Mouse (Mus musculus) hindbrain, embryonic 11.5 days (tissue): ENCODE results near the gene Ctcf. TPM values are rescaled to one million over a fixed set of nuclear protein-coding genes. Genes with fewer than 3 reads are reported as not detected.

Experiments used
- ATAC-seq: fragments of 200-750 bp; cut with Nextera tagmentation; 2 replicates; pipeline ENCODE4 v1.8.0; 2017; ENCODE audit warnings: mild to moderate bottlenecking, moderate TSS enrichment, moderate library complexity; ENCODE audit not compliant: low FRiP score
- DNase-seq: peaks from one replicate; pipeline ENCODE4 v3.0.0-alpha.2; 2015; ENCODE audit warnings: low spot score
- H3K27ac ChIP-seq: fragments of 300-500 bp; sonication (generic); 2 replicates; pipeline ENCODE4 v1.5.1; 2014; ENCODE audit warnings: mild to moderate bottlenecking, low read depth, low read length
- H3K27me3 ChIP-seq: fragments of 300-500 bp; sonication (generic); 2 replicates; pipeline ENCODE4 v1.6.1; 2014; ENCODE audit warnings: mild to moderate bottlenecking, low read length, moderate library complexity, mixed read lengths; ENCODE audit not compliant: control insufficient read depth, insufficient read depth
- H3K36me3 ChIP-seq: fragments of 300-500 bp; sonication (generic); 2 replicates; pipeline ENCODE4 v1.6.1; 2014; ENCODE audit warnings: mild to moderate bottlenecking, low read length, moderate library complexity, mixed read lengths; ENCODE audit not compliant: control insufficient read depth, insufficient read depth
- H3K4me1 ChIP-seq: fragments of 300-500 bp; sonication (generic); replicated peaks from 2 replicates; pipeline ENCODE4 v1.6.1; 2014; ENCODE audit warnings: low read length, mixed read lengths; ENCODE audit not compliant: control insufficient read depth, insufficient read depth
- H3K4me2 ChIP-seq: fragments of 300-500 bp; sonication (generic); replicated peaks from 2 replicates; pipeline ENCODE4 v1.6.1; 2014; ENCODE audit warnings: mild to moderate bottlenecking, low read depth, low read length
- H3K4me3 ChIP-seq: fragments of 300-500 bp; sonication (generic); 2 replicates; pipeline ENCODE4 v1.5.1; 2014; ENCODE audit warnings: low read depth, low read length
- H3K9ac ChIP-seq: fragments of 300-500 bp; sonication (generic); 2 replicates; pipeline ENCODE4 v1.6.1; 2014; ENCODE audit warnings: low read depth, low read length
- H3K9me3 ChIP-seq: fragments of 300-500 bp; sonication (generic); 2 replicates; pipeline ENCODE4 v1.6.1; 2016; ENCODE audit warnings: low read length; ENCODE audit not compliant: control insufficient read depth
- WGBS: fragments of 180-500 bp; shearing (Covaris S2); extraction: QIAGEN DNeasy Blood & Tissue Kit; methylation state at CpG from one replicate; pipeline ENCODE4 v1.1.7; 2014; 5-methylcytosine and 5-hydroxymethylcytosine counted together
- polyA plus RNA-seq: library from polyadenylated mRNA; unstranded; fragments of >200 nt; fragmentation: Nextera tagmentation; extraction: Ambion mirVana; gene quantifications from 2 replicates; pipeline ENCODE4 v1.2.1, GENCODE M21; 2014

Gene Ctcf
- polyA plus RNA-seq, 1 experiment from 2014 or later, result 121 TPM

GRCm38 (mm10) chr8:105634771-105635458 is 1.5 kb upstream of the Ctcf start:
- ATAC-seq, result no peak
- H3K4me1 ChIP-seq, result peaks cover 4% of the 10 kb centered on the region
- peak overlapping the region; percentile 82 for H3K4me3 ChIP-seq
- no peaks in the 10 kb centered on the region for H3K36me3 ChIP-seq
- peak overlapping the region; percentile 92 for H3K4me2 ChIP-seq
- DNase-seq, result no peak
- peak overlapping the region; percentile 99 for H3K9ac ChIP-seq
- H3K9me3 ChIP-seq, result no peaks in the 10 kb centered on the region
- WGBS, result 94% methylated on average over 2 of the region's 2 CpGs
- no peak overlapping the region for H3K27ac ChIP-seq
- no peaks in the 10 kb centered on the region for H3K27me3 ChIP-seq

- 0 out of 2 replicates have a peak overlapping the region, but pooled peaks have one; percentile 99 for H3K27ac ChIP-seq
- H3K36me3 ChIP-seq, result no peaks in the 10 kb centered on the region
- no peaks in the 10 kb centered on the region for H3K9me3 ChIP-seq
- H3K9ac ChIP-seq, result peak overlapping the region; percentile 99
- peaks cover 4% of the 10 kb centered on the region for H3K4me1 ChIP-seq
- ATAC-seq (no peak), DNase-seq (no peak)
- 3% methylated on average over 11 of the region's 11 CpGs for WGBS
- H3K4me2 ChIP-seq, result peak overlapping the region; percentile 92
- H3K4me3 ChIP-seq, result peak overlapping the region; percentile 82
- H3K27me3 ChIP-seq, result no peaks in the 10 kb centered on the region
Observed at GRCm38 (mm10) chr8:105635481-105635880, 887 bp upstream of the Ctcf start.

- no peaks in the 10 kb centered on the region for H3K36me3 ChIP-seq
- H3K27ac ChIP-seq, result peak within 1 kb of the TSS; percentile 99
- no peaks in the 10 kb centered on the region for H3K27me3 ChIP-seq
- no peak for DNase-seq
- H3K4me1 ChIP-seq, result peaks cover 4% of the 10 kb centered on the region
- peak within 1 kb of the TSS; percentile 92 for H3K4me2 ChIP-seq
- no peaks in the 10 kb centered on the region for H3K9me3 ChIP-seq
- 0% methylated on average over 57 of the region's 63 CpGs for WGBS
- peak within 1 kb of the TSS; percentile 82 for H3K4me3 ChIP-seq
- ATAC-seq, result peak; percentile 64
- peak within 1 kb of the TSS; percentile 99 for H3K9ac ChIP-seq
Observed at GRCm38 (mm10) chr8:105636963-105637510, 669 bp downstream of the Ctcf start, which contains the start of gene Agrp. Gene Agrp (minus strand): TSS chr8:105637393.

- Histone ChIP-seq H3K27me3 (no peaks in the 10 kb centered on the region), H3K9me3 (no peaks in the 10 kb centered on the region), H3K4me3 (peak overlapping the region; percentile 82), H3K4me1 (peaks cover 4% of the 10 kb centered on the region), H3K27ac (peak overlapping the region; percentile 99), H3K36me3 (no peaks in the 10 kb centered on the region), H3K4me2 (peak overlapping the region; percentile 92), H3K9ac (peak overlapping the region; percentile 99)
- DNase-seq (peak; percentile 59), ATAC-seq (no peak)
- WGBS, result under 1% methylated on average over 11 of the region's 11 CpGs
Observed at GRCm38 (mm10) chr8:105637601-105638041, 1.3 kb downstream of the Ctcf start.

- Histone ChIP-seq H3K36me3 (no peaks in the 10 kb centered on the region), H3K4me2 (peak overlapping the region; percentile 92), H3K27me3 (no peaks in the 10 kb centered on the region), H3K4me3 (no peak overlapping the region), H3K9ac (peak overlapping the region; percentile 19; the same call in 1 of the 2 replicates), H3K27ac (no peak overlapping the region), H3K9me3 (no peaks in the 10 kb centered on the region), H3K4me1 (peaks cover 4% of the 10 kb centered on the region)
- 92% methylated on average over 4 of the region's 4 CpGs for WGBS
- ATAC-seq (no peak), DNase-seq (no peak)
Observed at GRCm38 (mm10) chr8:105638510-105638909, 2.1 kb downstream of the Ctcf start.

GRCm38 (mm10) chr8:105639835-105640234 is 3.5 kb downstream of the Ctcf start:
- no peak overlapping the region for H3K4me2 ChIP-seq
- peaks cover 4% of the 10 kb centered on the region for H3K4me1 ChIP-seq
- DNase-seq, result no peak
- H3K27ac ChIP-seq, result no peak overlapping the region
- 0 out of 2 replicates have a peak, but pooled peaks cover 4% of the 10 kb centered on the region for H3K36me3 ChIP-seq
- no peaks in the 10 kb centered on the region for H3K27me3 ChIP-seq
- WGBS, result 84% methylated on average over 1 of the region's 1 CpGs
- H3K9me3 ChIP-seq, result no peaks in the 10 kb centered on the region
- no peak for ATAC-seq
- H3K4me3 ChIP-seq, result no peak overlapping the region
- no peak overlapping the region for H3K9ac ChIP-seq

GRCm38 (mm10) chr8:105640511-105640910 is 4.1 kb downstream of the Ctcf start:
- H3K4me2 ChIP-seq, result no peak overlapping the region
- ATAC-seq (no peak), DNase-seq (no peak)
- 89% methylated on average over 2 of the region's 2 CpGs for WGBS
- no peaks in the 10 kb centered on the region for H3K27me3 ChIP-seq
- no peak overlapping the region for H3K9ac ChIP-seq
- no peaks in the 10 kb centered on the region for H3K9me3 ChIP-seq
- H3K27ac ChIP-seq, result no peak overlapping the region
- H3K4me1 ChIP-seq, result peaks cover 4% of the 10 kb centered on the region
- no peak overlapping the region for H3K4me3 ChIP-seq
- H3K36me3 ChIP-seq, result 0 out of 2 replicates have a peak, but pooled peaks cover 4% of the 10 kb centered on the region

GRCm38 (mm10) chr8:105645205-105645604 is 8.8 kb downstream of the Ctcf start:
- H3K27me3 ChIP-seq, result no peaks in the 10 kb centered on the region
- H3K9ac ChIP-seq, result no peak overlapping the region
- DNase-seq (no peak), ATAC-seq (no peak)
- no peak overlapping the region for H3K4me2 ChIP-seq
- no peak overlapping the region for H3K4me3 ChIP-seq
- no peak overlapping the region for H3K27ac ChIP-seq
- H3K9me3 ChIP-seq, result no peaks in the 10 kb centered on the region
- WGBS, result 100% methylated on average over 1 of the region's 1 CpGs
- H3K4me1 ChIP-seq, result no peaks in the 10 kb centered on the region
- 0 out of 2 replicates have a peak, but pooled peaks cover 4% of the 10 kb centered on the region for H3K36me3 ChIP-seq

- H3K36me3 ChIP-seq, result 0 out of 2 replicates have a peak, but pooled peaks cover 4% of the 10 kb centered on the region
- no peak for ATAC-seq
- 91% methylated on average over 1 of the region's 1 CpGs for WGBS
Observed at GRCm38 (mm10) chr8:105648929-105649328, 12.6 kb downstream of the Ctcf start.

More at GRCm38 (mm10) chr8:105648929-105649328, 12.6 kb downstream of the Ctcf start:
- H3K27ac ChIP-seq, result no peak overlapping the region
- no peak overlapping the region for H3K9ac ChIP-seq
- H3K9me3 ChIP-seq, result no peaks in the 10 kb centered on the region
- H3K27me3 ChIP-seq, result no peaks in the 10 kb centered on the region
- no peaks in the 10 kb centered on the region for H3K4me1 ChIP-seq
- H3K4me3 ChIP-seq, result no peak overlapping the region
- DNase-seq, result no peak
- H3K4me2 ChIP-seq, result no peak overlapping the region
